Mouse (Mus musculus): ENCODE data around the gene Stra6l.

Stra6l gene

GRCm38 (mm10) chr4:45844355-45844754 is 4.1 kb upstream of the Stra6l start:
- DNase-seq (ENCODE audit: low read depth, low spot score) = peak; percentile 32

GRCm38 (mm10) chr4:45846263-45846662 is 2.2 kb upstream of the Stra6l start:
- no peak for DNase-seq (ENCODE audit: low read depth, low spot score)

GRCm38 (mm10) chr4:45848825-45849156 is 327 bp downstream of the Stra6l start:
- DNase-seq (ENCODE audit: low read depth, low spot score) = no peak

- no peak for DNase-seq (ENCODE audit: low read depth, low spot score)
Observed at GRCm38 (mm10) chr4:45849419-45849818, 955 bp downstream of the Stra6l start.

- no peak for DNase-seq (ENCODE audit: low read depth, low spot score)
Observed at GRCm38 (mm10) chr4:45851640-45852051, 3.2 kb downstream of the Stra6l start.

- no peak for DNase-seq (ENCODE audit: low read depth, low spot score)
Observed at GRCm38 (mm10) chr4:45853496-45854246, 5.2 kb downstream of the Stra6l start.

- DNase-seq (ENCODE audit: low read depth, low spot score) = peak; percentile 70
Observed at GRCm38 (mm10) chr4:45855803-45856424, 7.5 kb downstream of the Stra6l start.

GRCm38 (mm10) chr4:45861160-45861559 is 12.7 kb downstream of the Stra6l start:
- DNase-seq (ENCODE audit: low read depth, low spot score) = no peak

- no peak for DNase-seq (ENCODE audit: low read depth, low spot score)
Observed at GRCm38 (mm10) chr4:45867416-45867815, 19.0 kb downstream of the Stra6l start.

- DNase-seq (ENCODE audit: low read depth, low spot score) = no peak
Observed at GRCm38 (mm10) chr4:45869021-45869815, 20.8 kb downstream of the Stra6l start.

- no peak for DNase-seq (ENCODE audit: low read depth, low spot score)
Observed at GRCm38 (mm10) chr4:45872147-45872546, 23.7 kb downstream of the Stra6l start.

- peak; percentile 38 for DNase-seq (ENCODE audit: low read depth, low spot score)
Observed at GRCm38 (mm10) chr4:45878929-45879328, 30.5 kb downstream of the Stra6l start.

GRCm38 (mm10) chr4:45882521-45882920 is 34.1 kb downstream of the Stra6l start:
- DNase-seq (ENCODE audit: low read depth, low spot score) = no peak

GRCm38 (mm10) chr4:45883250-45883649 is 34.8 kb downstream of the Stra6l start:
- no peak for DNase-seq (ENCODE audit: low read depth, low spot score)

- DNase-seq (ENCODE audit: low read depth, low spot score) = no peak
Observed at GRCm38 (mm10) chr4:45889487-45889886, 41.0 kb downstream of the Stra6l start.

GRCm38 (mm10) chr4:45890066-45890761 is 41.8 kb downstream of the Stra6l start, which contains the start of gene Ccdc180:
Gene Ccdc180, plus strand, starts transcription at chr4:45890303.
- DNase-seq (ENCODE audit: low read depth, low spot score) = no peak

GRCm38 (mm10) chr4:45896425-45897081 is 48.1 kb downstream of the Stra6l start:
- no peak for DNase-seq (ENCODE audit: low read depth, low spot score)

GRCm38 (mm10) chr4:45898413-45898812 is 49.9 kb downstream of the Stra6l start:
- no peak for DNase-seq (ENCODE audit: low read depth, low spot score)

- no peak for DNase-seq (ENCODE audit: low read depth, low spot score)
Observed at GRCm38 (mm10) chr4:45909256-45909655, 60.8 kb downstream of the Stra6l start.

GRCm38 (mm10) chr4:45909924-45910323 is 61.5 kb downstream of the Stra6l start:
- DNase-seq (ENCODE audit: low read depth, low spot score) = no peak

GRCm38 (mm10) chr4:45911256-45911655 is 62.8 kb downstream of the Stra6l start:
- DNase-seq (ENCODE audit: low read depth, low spot score) = no peak
